Mouse (Mus musculus) heart, embryonic 11.5 days (tissue): ENCODE measurements at regions not wholly inside any gene's neighbourhood (a gene's known extent, or its start where the extent isn't known, plus 50 kb on each side); places are given as distances from the start of the nearest gene placed in this dataset.

ENCODE experiments used
- ATAC-seq: fragments of 200-750 bp; cut with Nextera tagmentation; replicated peaks from 2 replicates; pipeline ENCODE4 v1.8.0; 2017; ENCODE audit warnings: moderate library complexity; ENCODE audit not compliant: insufficient number of reproducible peaks, low FRiP score, low TSS enrichment
- H3K27ac ChIP-seq: fragments of 300-500 bp; sonication (generic); 2 replicates; pipeline ENCODE4 v1.5.1; 2014; ENCODE audit warnings: mild to moderate bottlenecking, low read depth, low read length
- H3K27me3 ChIP-seq: fragments of 300-500 bp; sonication (generic); 2 replicates; pipeline ENCODE4 v1.6.1; 2014; ENCODE audit warnings: mild to moderate bottlenecking, low read length, mixed read lengths; ENCODE audit not compliant: control insufficient read depth, insufficient read depth
- H3K36me3 ChIP-seq: fragments of 300-500 bp; sonication (generic); 2 replicates; pipeline ENCODE4 v1.6.1; 2014; ENCODE audit warnings: mild to moderate bottlenecking, low read length, moderate library complexity, mixed read lengths; ENCODE audit not compliant: control insufficient read depth, insufficient read depth
- H3K4me1 ChIP-seq: fragments of 300-500 bp; sonication (generic); 2 replicates; pipeline ENCODE4 v1.6.1; 2014; ENCODE audit warnings: low read length; ENCODE audit not compliant: control insufficient read depth, insufficient read depth
- H3K4me2 ChIP-seq: fragments of 300-500 bp; sonication (generic); 2 replicates; pipeline ENCODE4 v1.6.1; 2014; ENCODE audit warnings: mild to moderate bottlenecking, moderate library complexity
- H3K4me3 ChIP-seq: fragments of 300-500 bp; sonication (generic); 2 replicates; pipeline ENCODE4 v1.5.1; 2014; ENCODE audit warnings: low read depth, low read length
- H3K9ac ChIP-seq: fragments of 300-500 bp; sonication (generic); 2 replicates; pipeline ENCODE4 v1.6.1; 2014; ENCODE audit warnings: mild to moderate bottlenecking, low read depth, low read length, moderate library complexity
- H3K9me3 ChIP-seq: fragments of 300-500 bp; sonication (generic); replicated peaks from 2 replicates; pipeline ENCODE4 v1.6.1; 2016; ENCODE audit warnings: low read length; ENCODE audit not compliant: control insufficient read depth
- WGBS: fragments of 180-500 bp; shearing (Covaris S2); extraction: QIAGEN DNeasy Blood & Tissue Kit; methylation state at CpG from one replicate; pipeline ENCODE4 v1.1.7; 2014; ENCODE audit not compliant: insufficient replicate concordance; 5-methylcytosine and 5-hydroxymethylcytosine counted together

DNA sequence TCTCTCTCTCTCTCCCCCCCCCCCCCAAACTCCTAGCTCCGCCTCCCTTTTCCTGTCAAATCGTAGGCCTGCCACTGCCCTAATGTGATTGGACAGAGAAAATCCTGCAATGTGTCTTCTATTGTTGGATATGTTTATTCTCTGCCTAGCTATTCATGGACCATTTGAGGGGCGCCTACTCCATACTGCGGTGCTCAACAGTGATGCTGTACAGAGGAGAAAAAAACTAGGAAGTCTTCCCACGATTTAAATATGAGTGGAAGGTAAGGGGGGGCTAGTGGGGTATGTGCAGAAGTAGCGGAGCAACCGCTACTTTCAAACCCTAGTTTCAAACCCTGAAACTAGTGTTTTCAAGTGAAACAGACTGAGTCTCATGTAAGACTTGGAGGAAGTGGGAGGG, 151.6 kb upstream of the Tnfaip3 start:
- Histone ChIP-seq H3K27ac (peak overlapping the region; percentile 71; the same call in 1 of the 2 replicates), H3K27me3 (no peaks in the 10 kb centered on the region), H3K4me1 (peaks cover 11% of the 10 kb centered on the region), H3K9me3 (no peaks in the 10 kb centered on the region), H3K4me3 (no peak overlapping the region), H3K9ac (no peak overlapping the region), H3K36me3 (no peaks in the 10 kb centered on the region), H3K4me2 (peak overlapping the region; percentile 32)
- 69% methylated on average over 7 of the region's 7 CpGs for WGBS
- ATAC-seq = no peak

DNA sequence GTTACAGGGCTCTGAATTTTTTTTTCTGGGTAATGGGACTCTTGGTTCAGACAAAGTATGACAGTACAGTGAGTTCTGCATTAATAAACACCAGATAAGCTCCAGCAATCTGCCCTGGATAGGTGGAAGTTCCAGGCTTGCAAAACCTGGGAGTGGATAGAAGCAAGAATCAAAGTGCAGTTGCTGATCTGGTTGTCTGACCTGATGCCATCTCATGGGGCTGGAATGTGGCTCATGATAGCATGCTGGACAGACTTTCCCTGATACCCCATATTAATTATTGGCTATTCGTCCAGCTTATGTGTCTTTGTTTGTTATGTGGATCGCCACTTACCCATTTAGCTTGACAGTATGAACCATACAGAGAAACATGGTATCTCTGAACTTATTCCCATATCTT, 146.6 kb upstream of the Tnfaip3 start:
- no peak overlapping the region for H3K4me2 ChIP-seq
- H3K9ac ChIP-seq = no peak overlapping the region
- whole genome bisulfite sequencing = 80% methylated on average over 2 of the region's 2 CpGs
- H3K4me1 ChIP-seq = peaks cover under 1% of the 10 kb centered on the region; the same call in 1 of the 2 replicates
- no peaks in the 10 kb centered on the region for H3K36me3 ChIP-seq
- ATAC-seq = no peak
- no peaks in the 10 kb centered on the region for H3K27me3 ChIP-seq
- H3K27ac ChIP-seq = no peak overlapping the region
- no peaks in the 10 kb centered on the region for H3K9me3 ChIP-seq
- H3K4me3 ChIP-seq = no peak overlapping the region

DNA sequence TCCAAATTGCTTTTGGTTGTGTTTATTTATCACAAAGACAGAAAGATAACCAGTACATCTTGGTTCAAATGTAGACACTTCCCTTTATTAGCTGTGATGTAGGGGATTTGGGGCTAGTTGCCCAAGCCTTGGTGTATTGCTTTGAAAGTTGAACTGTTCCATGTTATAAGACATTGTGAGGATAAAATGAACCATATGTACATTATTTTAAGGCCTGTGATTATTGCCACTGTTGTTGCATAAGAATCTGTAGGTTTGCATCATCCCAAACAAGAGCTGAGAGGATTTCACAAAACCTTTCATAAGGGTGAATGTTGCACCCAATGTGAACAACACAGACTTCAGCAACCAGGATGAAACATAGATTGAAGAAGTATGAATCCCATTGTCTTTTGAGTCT, 145.7 kb upstream of the Tnfaip3 start:
- Histone ChIP-seq H3K4me3 (no peak overlapping the region), H3K4me2 (no peak overlapping the region), H3K36me3 (no peaks in the 10 kb centered on the region), H3K4me1 (no peaks in the 10 kb centered on the region), H3K9me3 (no peaks in the 10 kb centered on the region), H3K27me3 (no peaks in the 10 kb centered on the region), H3K27ac (no peak overlapping the region), H3K9ac (no peak overlapping the region)
- ATAC-seq = no peak

DNA sequence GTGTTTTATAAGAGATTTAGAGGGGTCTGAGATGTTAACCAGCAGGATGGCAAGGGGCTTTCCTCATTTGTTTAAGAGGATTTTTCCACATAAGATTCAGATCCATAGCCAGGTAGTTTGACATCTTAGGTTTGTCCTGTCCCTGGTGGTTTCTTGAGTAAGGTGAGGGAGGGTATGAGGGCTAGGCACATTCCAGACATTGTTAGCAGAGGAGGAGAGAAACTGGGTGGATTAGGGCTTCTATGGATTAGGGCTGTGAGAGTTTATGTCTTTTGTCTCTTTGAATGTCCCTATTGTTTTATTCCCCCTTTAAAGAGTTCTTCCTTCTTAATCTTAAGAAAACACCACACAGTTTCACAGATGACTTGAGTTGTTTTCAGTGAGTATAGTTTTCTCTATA, 138.6 kb upstream of the Tnfaip3 start:
- Histone ChIP-seq H3K4me1 (no peaks in the 10 kb centered on the region; the same call in 1 of the 2 replicates), H3K36me3 (no peaks in the 10 kb centered on the region), H3K4me2 (no peak overlapping the region), H3K27me3 (no peaks in the 10 kb centered on the region), H3K4me3 (no peak overlapping the region), H3K9ac (no peak overlapping the region), H3K27ac (no peak overlapping the region), H3K9me3 (no peaks in the 10 kb centered on the region)
- no peak for ATAC-seq

DNA sequence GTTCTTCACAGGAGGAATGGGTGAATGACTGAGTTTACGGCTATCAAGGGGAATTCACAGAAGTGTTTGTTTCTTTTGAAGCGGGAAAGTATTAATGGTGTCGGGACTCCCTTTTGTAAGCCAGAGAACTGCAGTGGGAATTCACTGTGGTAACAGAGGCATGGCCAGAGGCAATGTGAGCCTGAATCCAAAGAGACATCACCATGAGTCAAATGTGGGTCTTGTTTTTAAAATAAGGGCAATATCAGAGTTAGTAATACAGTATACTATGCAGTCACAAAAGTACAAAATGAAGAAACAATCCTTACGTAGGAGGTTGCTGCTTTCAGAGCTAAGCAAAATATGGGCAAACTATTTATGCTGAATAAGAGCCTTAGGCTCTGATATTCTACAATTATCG, 137.3 kb upstream of the Tnfaip3 start:
- WGBS = 90% methylated on average over 5 of the region's 5 CpGs
- Histone ChIP-seq H3K27ac (no peak overlapping the region), H3K4me3 (no peak overlapping the region), H3K9me3 (no peaks in the 10 kb centered on the region), H3K4me1 (no peaks in the 10 kb centered on the region; the same call in 1 of the 2 replicates), H3K4me2 (no peak overlapping the region), H3K36me3 (no peaks in the 10 kb centered on the region), H3K27me3 (no peaks in the 10 kb centered on the region), H3K9ac (no peak overlapping the region)
- ATAC-seq = no peak

DNA sequence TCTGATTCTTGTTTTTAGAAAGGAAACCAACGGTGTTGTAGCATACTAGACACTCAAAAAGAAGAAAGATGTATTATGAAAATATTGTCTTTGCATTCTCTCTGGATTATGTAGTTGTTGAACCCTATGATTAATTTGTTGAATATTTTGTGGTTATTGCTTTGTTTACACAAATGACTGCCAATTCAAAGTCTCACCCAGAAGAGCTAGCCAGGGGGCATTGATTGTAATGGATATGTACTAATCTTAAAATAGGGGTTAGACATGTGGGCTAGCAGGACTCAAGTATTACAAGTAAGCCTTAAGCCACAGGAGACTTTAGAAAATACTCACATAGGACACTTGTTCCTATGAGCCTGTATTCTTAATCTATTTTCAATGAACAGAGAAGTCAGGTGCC, 135.3 kb upstream of the Tnfaip3 start:
- Histone ChIP-seq H3K4me2 (no peak overlapping the region), H3K4me3 (no peak overlapping the region), H3K9ac (no peak overlapping the region), H3K27me3 (no peaks in the 10 kb centered on the region), H3K9me3 (no peaks in the 10 kb centered on the region), H3K4me1 (no peaks in the 10 kb centered on the region; the same call in 1 of the 2 replicates), H3K27ac (no peak overlapping the region), H3K36me3 (no peaks in the 10 kb centered on the region)
- ATAC-seq = no peak
- WGBS = 71% methylated on average over 1 of the region's 1 CpGs

DNA sequence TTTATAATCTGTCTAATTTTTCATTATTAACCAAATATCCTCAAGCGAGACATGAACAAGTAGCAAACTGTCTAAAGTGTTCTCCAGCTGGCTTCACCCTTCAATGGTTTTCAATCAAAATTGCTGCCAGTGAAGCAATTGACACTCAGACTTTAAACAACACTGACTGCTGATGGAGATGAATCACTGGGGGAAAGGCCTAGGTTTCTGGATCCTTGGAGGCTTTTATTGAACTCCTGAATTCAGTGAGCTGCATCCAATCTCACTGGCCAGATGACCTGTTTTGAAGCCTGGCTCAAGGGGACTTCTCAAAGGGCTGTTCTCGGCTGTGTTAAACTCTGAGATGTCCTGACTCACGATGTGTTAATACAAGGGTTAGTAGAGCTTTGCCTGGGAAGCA, 134.5 kb upstream of the Tnfaip3 start:
- Histone ChIP-seq H3K4me3 (no peak overlapping the region), H3K27me3 (no peaks in the 10 kb centered on the region), H3K9ac (no peak overlapping the region), H3K4me1 (no peaks in the 10 kb centered on the region; the same call in 1 of the 2 replicates), H3K36me3 (no peaks in the 10 kb centered on the region), H3K4me2 (no peak overlapping the region), H3K9me3 (no peaks in the 10 kb centered on the region), H3K27ac (no peak overlapping the region)
- 73% methylated on average over 3 of the region's 3 CpGs for WGBS
- ATAC-seq = no peak

DNA sequence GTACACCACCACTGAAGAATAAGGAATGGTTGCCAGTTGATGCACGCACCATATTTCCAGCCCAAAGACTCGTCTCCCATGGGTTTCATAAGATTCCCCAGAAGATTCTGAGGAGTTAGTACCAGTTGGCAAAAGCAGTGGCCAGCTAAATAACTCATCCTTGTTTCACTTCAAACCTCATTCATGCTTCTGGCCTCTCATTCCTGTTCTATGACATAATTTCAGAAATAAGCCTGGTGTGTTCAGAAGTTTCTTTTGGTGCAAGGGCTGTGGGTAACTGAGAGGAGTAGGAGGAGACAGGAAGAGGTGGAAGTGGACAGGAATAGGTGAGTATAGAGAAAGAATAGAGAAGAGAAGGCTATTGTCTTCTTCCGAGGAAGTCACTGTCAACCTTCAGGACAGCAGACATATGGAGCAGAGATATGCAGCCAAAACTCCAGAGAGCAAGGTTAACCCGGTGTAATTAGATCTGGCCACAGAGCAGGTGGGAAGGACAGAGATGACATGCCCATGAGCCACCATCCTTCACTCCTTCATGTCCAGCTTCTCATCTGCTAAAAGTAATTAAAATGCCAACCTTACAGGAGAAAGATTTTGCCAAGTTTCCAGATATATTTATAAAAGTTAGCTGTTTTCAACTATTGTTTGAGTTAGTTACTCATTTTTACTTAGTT, 133.9 kb upstream of the Tnfaip3 start:
- Histone ChIP-seq H3K36me3 (no peaks in the 10 kb centered on the region), H3K27me3 (no peaks in the 10 kb centered on the region), H3K4me2 (no peak overlapping the region), H3K9me3 (no peaks in the 10 kb centered on the region), H3K27ac (no peak overlapping the region), H3K9ac (no peak overlapping the region), H3K4me1 (no peaks in the 10 kb centered on the region; the same call in 1 of the 2 replicates), H3K4me3 (no peak overlapping the region)
- 78% methylated on average over 4 of the region's 4 CpGs for whole genome bisulfite sequencing
- no peak for ATAC-seq

DNA sequence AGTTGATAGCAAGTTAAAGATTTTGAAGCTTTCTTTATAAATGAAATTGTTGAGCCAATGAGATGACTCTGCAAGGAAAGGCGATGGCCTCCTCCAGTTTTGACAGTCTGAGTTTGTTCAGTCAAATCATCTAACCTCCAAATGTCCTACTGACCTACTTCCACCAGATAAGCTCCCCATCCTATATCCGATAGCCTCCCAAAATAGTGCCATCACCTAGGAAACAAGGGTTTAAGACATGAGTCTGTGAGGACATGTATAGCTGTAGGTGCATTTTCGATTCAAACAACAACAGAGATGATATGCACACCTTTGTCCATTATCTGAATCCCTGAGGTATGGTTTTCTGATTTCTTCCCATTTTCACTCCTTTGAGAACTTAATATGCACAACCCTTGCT, 126.0 kb upstream of the Tnfaip3 start:
- Histone ChIP-seq H3K27me3 (no peaks in the 10 kb centered on the region), H3K4me1 (no peaks in the 10 kb centered on the region), H3K27ac (no peak overlapping the region), H3K36me3 (no peaks in the 10 kb centered on the region), H3K4me3 (no peak overlapping the region), H3K9ac (no peak overlapping the region), H3K4me2 (no peak overlapping the region), H3K9me3 (no peaks in the 10 kb centered on the region)
- 68% methylated on average over 3 of the region's 3 CpGs for WGBS
- no peak for ATAC-seq
